Mouse (Mus musculus) spleen, embryonic (tissue): ENCODE measurements around the gene Cry1.

Experiments used
- CTCF ChIA-PET: fragments of 350-600 bp; sonication (Branson Sonifier 250); formaldehyde crosslinking; loops from one replicate; lab custom pipeline; 2022; lab: Charles Lee

Cry1 gene

DNA sequence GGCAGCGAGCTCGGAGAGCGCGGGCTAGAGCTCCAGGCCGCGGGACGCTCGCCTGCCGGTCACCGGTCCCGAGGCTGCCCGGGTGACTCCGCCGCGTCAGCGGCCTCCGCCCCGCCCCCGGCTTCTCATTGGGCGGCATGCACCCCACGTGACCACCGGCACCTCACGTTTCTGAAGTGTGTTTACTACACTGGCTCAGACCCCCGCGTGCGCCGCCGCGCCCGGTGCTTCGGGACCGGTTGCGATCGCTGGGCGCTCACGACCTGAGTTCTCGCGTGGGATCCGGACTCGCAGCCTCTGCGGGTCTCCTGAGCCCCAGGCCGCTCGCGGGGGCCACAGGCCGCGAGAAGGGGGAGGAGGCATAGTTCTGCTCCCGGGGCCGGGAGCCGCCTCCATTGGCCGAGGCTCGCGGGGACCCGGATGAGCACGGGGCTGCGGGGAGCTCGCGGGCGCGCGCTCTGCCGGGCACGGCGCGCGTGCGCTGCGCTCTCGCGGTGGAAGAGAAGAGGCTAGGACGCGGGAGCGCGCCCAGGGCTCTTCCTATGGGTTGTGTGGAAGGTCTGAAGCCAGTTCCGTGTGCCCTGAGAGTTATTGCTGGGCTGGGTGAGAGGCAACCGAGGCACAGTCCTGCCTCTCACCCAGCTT, at the start of gene Cry1:
TSS of gene Cry1 (minus strand) at position 101 of the 645 bp plus-strand sequence.
- CTCF ChIA-PET: interaction anchor here (0.6 kb wide), 1 partner anchor 1559 kb away, joined by 4 read pairs; no protein-coding TSS in a partner anchor

DNA sequence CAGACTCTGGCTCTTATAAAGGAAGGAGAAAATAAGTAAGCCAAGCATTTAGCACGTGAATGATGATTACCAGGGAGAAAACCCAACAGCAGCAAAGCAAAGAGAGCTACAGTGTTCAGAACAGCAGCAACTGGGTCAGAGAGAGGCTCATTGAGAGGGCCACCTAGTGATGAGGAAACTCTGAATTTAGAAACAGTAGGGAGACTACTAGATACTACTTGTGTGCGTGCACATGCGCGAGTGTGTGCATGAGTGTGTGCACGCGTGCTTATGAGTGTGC, 36.8 kb upstream of the Cry1 start:
- CTCF ChIA-PET: no interaction called here

DNA sequence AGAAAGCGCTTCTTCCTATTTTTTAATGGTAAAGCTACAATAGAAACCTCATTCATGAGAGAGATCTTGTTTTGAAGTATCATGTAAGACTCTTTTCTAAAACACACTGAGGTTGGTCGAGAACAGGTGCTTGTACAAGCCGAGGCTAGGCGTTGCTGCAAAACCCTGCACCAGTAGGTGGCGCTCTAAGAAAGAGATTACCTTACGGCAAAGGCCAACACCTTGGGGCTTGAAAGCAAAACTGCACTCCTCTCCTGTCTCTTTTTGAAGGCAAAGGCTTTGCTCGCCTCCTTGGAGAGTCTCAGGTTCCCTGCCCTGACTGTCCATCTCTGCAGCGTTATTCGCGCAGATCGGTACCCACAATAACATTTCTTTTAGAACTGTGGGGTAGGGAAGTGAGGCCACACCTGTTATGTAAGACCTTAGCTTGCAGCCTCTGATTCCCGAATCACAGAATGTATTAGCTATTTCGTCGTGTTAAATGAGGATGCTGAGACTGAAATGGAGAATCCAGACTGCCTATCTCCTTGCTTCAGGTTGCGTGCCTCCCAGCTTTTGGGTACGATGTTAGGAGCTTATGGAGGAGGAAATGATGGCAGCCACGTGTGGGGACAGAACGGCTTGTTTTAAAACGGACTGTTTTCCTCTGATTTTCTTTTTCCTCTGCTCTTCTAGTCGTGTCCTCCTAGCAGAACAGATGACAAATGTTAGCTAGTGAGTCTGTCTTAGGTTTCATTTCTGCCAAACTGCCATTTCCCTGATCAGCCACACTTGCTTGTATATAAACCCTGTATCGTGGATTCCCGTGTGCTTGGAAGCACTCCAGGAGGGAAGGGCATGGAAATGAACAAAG, 36.3 kb upstream of the Cry1 start:
- CTCF ChIA-PET: no interaction called here

- CTCF ChIA-PET: no interaction called here
Measured at GRCm38 (mm10) chr10:85214847-85215246, 30.0 kb upstream of the Cry1 start.

GRCm38 (mm10) chr10:85211673-85212072, 26.8 kb upstream of the Cry1 start:
- CTCF ChIA-PET: no interaction called here

DNA sequence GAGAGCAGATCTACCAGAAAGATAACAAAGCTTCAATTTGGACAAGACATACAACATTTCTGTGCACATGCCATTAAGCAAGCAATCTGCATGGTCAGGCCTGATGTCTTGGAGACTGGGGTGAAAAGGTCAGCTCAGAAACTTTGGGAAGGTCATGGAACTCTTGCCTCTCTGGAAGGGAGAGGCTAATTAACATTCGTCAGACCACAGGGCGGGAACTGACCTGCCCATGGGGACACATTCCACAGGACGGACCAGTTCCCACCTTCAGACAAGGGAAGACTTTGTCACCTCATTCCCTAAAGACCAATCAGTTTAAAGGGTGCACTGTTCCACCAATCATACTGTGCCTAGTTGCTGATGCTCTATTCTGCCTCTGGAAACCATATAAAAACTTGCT, 25.3 kb upstream of the Cry1 start:
- CTCF ChIA-PET: no interaction called here

- CTCF ChIA-PET: no interaction called here
Measured at GRCm38 (mm10) chr10:85209119-85209605, 24.3 kb upstream of the Cry1 start.

GRCm38 (mm10) chr10:85205316-85205715, 20.5 kb upstream of the Cry1 start:
- CTCF ChIA-PET: no interaction called here

- CTCF ChIA-PET: no interaction called here
Measured at GRCm38 (mm10) chr10:85204255-85204855, 19.5 kb upstream of the Cry1 start.

DNA sequence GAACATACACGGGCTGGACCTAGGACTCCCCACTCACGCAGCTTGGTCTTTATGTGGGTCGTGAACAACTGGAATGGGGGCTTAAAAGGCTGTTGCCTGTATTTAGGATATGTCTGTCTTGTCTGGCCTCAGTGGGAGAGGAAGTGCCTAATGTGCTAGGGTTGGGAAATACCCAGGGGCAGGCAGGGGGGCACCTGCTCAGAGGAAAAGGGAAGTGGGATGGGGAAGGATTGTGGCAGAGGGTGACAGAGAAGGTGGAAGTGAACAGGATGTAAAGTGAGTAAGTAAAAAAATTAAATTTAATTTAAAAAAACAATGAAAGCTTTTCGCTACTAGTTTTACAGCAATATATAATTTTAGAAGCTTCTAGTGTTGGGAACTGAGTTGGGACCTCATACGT, 9.7 kb upstream of the Cry1 start:
- CTCF ChIA-PET: no interaction called here

GRCm38 (mm10) chr10:85193321-85193720, 8.5 kb upstream of the Cry1 start:
- CTCF ChIA-PET: no interaction called here

DNA sequence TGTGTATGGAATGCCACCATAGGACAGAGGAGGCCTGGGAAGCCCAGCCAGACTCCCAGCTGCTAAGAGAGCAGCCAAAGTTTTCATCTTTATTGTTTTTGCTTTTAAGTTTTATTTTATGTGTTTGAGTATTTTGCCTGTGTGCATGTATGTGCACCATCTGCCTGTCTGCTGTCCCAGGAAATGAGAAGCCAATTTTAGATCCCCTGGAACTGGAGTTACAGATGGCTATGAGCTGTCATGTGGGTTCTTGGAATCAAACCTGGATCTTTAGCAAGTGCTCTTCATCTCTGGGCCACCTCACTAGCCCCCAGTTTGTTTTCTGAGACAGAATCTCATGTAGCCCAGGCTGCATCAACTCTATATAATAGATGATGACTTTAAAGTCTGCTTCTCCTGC, 5.8 kb upstream of the Cry1 start:
- CTCF ChIA-PET: interaction anchor here (0.6 kb wide), 1 partner anchor 32 kb away, joined by 3 read pairs; no protein-coding TSS in a partner anchor

GRCm38 (mm10) chr10:85189966-85190365, 5.1 kb upstream of the Cry1 start:
- CTCF ChIA-PET: no interaction called here

GRCm38 (mm10) chr10:85186499-85186794, 1.6 kb upstream of the Cry1 start:
- CTCF ChIA-PET: no interaction called here

DNA sequence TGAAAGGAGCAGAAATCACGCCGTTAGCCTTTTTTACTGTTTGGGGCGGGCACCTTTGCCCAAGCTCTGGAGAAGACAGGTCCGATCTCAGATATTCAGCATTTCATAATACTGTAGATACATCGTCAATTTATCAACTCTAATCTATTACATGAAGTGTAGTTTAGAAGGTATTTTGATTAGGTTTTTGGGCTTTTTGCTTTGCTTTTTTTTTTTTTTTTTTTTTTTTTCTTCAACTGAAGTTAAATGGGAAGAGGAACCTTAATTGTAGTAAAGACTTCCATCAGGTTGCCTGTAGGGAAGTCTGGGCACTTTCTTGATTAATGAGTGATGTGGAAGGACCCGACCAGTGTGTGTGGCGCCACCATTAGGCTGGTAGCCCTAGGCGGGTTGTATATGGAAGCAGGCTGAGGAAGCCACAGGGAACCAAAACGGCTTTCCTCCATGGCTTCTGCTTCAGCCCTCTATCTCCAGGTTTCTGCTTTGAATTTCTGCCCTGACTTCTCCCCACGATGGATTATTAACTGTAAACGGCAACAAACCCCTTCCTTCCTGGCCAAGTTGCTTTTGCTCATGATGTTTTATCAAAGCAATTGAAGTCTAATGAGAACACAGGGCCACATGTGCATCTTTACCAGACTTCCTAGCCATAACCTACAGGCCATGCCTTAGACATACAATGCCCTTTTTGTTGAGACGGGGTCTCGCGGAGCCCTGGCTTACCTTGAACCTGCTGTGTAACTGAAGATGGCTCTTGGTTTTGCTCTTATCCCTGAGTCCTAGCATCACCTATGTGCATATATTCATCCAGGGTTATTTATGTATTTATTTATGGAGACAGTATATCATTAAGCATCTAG, 1.0 kb upstream of the Cry1 start:
- CTCF ChIA-PET: interaction anchor here (0.6 kb wide), 1 partner anchor 1560 kb away, joined by 4 read pairs; no protein-coding TSS in a partner anchor

GRCm38 (mm10) chr10:85184201-85184963, 482 bp downstream of the Cry1 start:
- CTCF ChIA-PET: no interaction called here

DNA sequence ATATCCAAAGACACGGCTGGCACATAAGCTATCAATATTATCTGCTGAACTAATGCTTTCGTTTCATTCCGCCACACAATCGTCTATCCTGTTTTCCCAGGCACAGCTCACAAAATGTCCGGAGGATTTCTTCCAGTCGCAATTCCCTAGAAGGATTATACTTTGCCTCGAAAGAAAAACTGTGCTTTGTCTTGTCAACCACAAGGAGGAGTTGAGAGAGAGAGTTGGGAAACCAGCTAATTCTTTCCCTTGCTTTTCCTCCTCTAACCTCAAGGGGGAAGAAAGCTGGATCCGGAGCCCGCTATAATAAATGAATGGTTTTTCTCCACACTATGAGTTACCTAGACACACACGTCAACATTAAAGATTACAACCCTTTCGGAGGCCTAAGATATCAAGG, 1.2 kb downstream of the Cry1 start:
- CTCF ChIA-PET: no interaction called here

GRCm38 (mm10) chr10:85182766-85183165, 2.1 kb downstream of the Cry1 start:
- CTCF ChIA-PET: no interaction called here

GRCm38 (mm10) chr10:85176640-85177039, 8.2 kb downstream of the Cry1 start:
- CTCF ChIA-PET: interaction anchor here (0.5 kb wide), 1 partner anchor 590 kb away, joined by 3 read pairs; no protein-coding TSS in a partner anchor

DNA sequence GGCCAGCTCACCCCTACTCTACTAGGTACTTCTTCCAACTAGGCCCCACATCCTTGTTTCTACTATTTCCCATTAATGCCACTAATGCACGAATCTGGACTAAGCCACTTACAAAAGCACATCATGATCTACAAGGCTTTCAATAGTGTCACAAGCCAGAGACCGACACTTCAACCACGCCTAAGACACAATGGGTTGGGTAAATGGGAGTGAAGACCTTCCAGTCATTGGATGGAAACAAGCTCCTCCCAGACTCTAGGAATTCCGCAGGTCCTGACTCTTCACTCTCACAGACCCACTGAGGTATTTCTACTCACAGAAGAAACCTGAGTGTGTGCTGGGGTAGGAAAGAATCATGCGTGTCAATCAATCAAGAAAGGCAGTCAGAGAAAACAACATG, 19.6 kb downstream of the Cry1 start:
- CTCF ChIA-PET: no interaction called here

GRCm38 (mm10) chr10:85164791-85165190, 20.1 kb downstream of the Cry1 start:
- CTCF ChIA-PET: no interaction called here
